Mouse (Mus musculus): Measurements from ENCODE around the gene Vrk3.

- peak; percentile 28; the same call in 1 of the 2 replicates for TF ChIP-seq CTCF (conservative IDR thresholded peaks at IDR 0.05; ENCODE audit: insufficient read depth, insufficient read length, low read depth, low read length)
- TF ChIP-seq POLR2A (IDR thresholded peaks at IDR 0.05; ENCODE audit: low read depth, low read length): no peak
These were observed 70.0 kb downstream of the Vrk3 start for GRCm38 (mm10) chr7:44818164-44818563.
